24 mouse cellular contexts compared by ENCODE assay signal in genomic region chr12:59621132-59621531, GRCm38 (mm10).
DNase-seq lines count a peak whose midpoint lies in the region; ATAC-seq and TF ChIP-seq lines count a peak whose summit lies in the region.
"Had no signal": no experiment of that assay in that cellular context is flagged by ENCODE, and none has a peak within 500 bp of the region (broad histone marks: within the 10 kb centered on the region; RNA-seq: fewer than 3 reads in every experiment).

No protein-coding gene starts in this region.

- WGBS in forebrain, embryonic 16.5 days = 70% methylated on average over 2 of the region's 2 CpGs
- WGBS in forebrain, embryonic 11.5 days = 92% methylated on average over 2 of the region's 2 CpGs
- 53% methylated on average over 2 of the region's 2 CpGs for WGBS in kidney, embryonic 15.5 days

- no peak overlapping the region for H3K4me3 ChIP-seq in forebrain, embryonic 16.5 days (replicated peaks; ENCODE audit: low read length)
- H3K4me3 ChIP-seq in forebrain, embryonic 11.5 days (ENCODE audit: low read depth, low read length) = no peak overlapping the region
- H3K4me3 ChIP-seq in kidney, embryonic 15.5 days (replicated peaks) = no peak overlapping the region
- H3K4me3 ChIP-seq in layer of hippocampus, adult 2 months = no peak overlapping the region
- H3K4me3 ChIP-seq: forebrain, embryonic 10.5 days; heart, embryonic 12.5 days; heart, embryonic 15.5 days; hindbrain, embryonic 10.5 days; hindbrain, embryonic 13.5 days had no signal

- no peak for TF ChIP-seq CTCF in layer of hippocampus, adult 2 months (conservative IDR thresholded peaks at IDR 0.05)

- H3K9me3 ChIP-seq in forebrain, embryonic 16.5 days (ENCODE audit: control insufficient read depth, low read length) = no peaks in the 10 kb centered on the region
- H3K9me3 ChIP-seq in forebrain, embryonic 11.5 days (ENCODE audit: control insufficient read depth, low read length) = no peaks in the 10 kb centered on the region
- no peaks in the 10 kb centered on the region for H3K9me3 ChIP-seq in kidney, embryonic 15.5 days (replicated peaks)
- H3K9me3 ChIP-seq: forebrain, embryonic 10.5 days; heart, embryonic 12.5 days; heart, embryonic 15.5 days; hindbrain, embryonic 10.5 days; hindbrain, embryonic 13.5 days had no signal

- H3K27me3 ChIP-seq in forebrain, embryonic 16.5 days (replicated peaks; ENCODE audit: control insufficient read depth, insufficient read depth, low read length) = no peaks in the 10 kb centered on the region
- no peaks in the 10 kb centered on the region for H3K27me3 ChIP-seq in forebrain, embryonic 11.5 days (ENCODE audit: control insufficient read depth, insufficient read depth, low read length)
- H3K27me3 ChIP-seq in kidney, embryonic 15.5 days = no peaks in the 10 kb centered on the region
- H3K27me3 ChIP-seq: heart, embryonic 12.5 days; heart, embryonic 15.5 days; hindbrain, embryonic 13.5 days had no signal

- H3K9ac ChIP-seq in forebrain, embryonic 16.5 days (replicated peaks; ENCODE audit: low read depth, low read length) = no peak overlapping the region
- no peak overlapping the region for H3K9ac ChIP-seq in forebrain, embryonic 11.5 days (ENCODE audit: low read length)
- H3K9ac ChIP-seq in kidney, embryonic 15.5 days = no peak overlapping the region
- H3K9ac ChIP-seq: heart, embryonic 12.5 days; heart, embryonic 15.5 days; hindbrain, embryonic 13.5 days had no signal

- no peaks in the 10 kb centered on the region for H3K36me3 ChIP-seq in forebrain, embryonic 16.5 days (ENCODE audit: control insufficient read depth, insufficient read depth)
- H3K36me3 ChIP-seq in forebrain, embryonic 11.5 days (ENCODE audit: control insufficient read depth, insufficient read depth, low read length) = no peaks in the 10 kb centered on the region
- no peaks in the 10 kb centered on the region for H3K36me3 ChIP-seq in kidney, embryonic 15.5 days
- H3K36me3 ChIP-seq: forebrain, embryonic 10.5 days; heart, embryonic 12.5 days; heart, embryonic 15.5 days; hindbrain, embryonic 10.5 days; hindbrain, embryonic 13.5 days had no signal

- H3K4me2 ChIP-seq in forebrain, embryonic 16.5 days (ENCODE audit: low read length) = no peak overlapping the region
- no peak overlapping the region for H3K4me2 ChIP-seq in forebrain, embryonic 11.5 days (ENCODE audit: low read depth, low read length, severe bottlenecking)
- H3K4me2 ChIP-seq in kidney, embryonic 15.5 days = no peak overlapping the region
- H3K4me2 ChIP-seq: heart, embryonic 12.5 days; heart, embryonic 15.5 days; hindbrain, embryonic 13.5 days had no signal

- no peak for DNase-seq in forebrain, embryonic 11.5 days (ENCODE audit: low spot score)
- DNase-seq in kidney, postnatal 10 days = no peak
- no peak for DNase-seq in layer of hippocampus, adult 2 months (ENCODE audit: low spot score in 2 of 2)
- no peak for DNase-seq in layer of hippocampus, adult 18-20 months (ENCODE audit: low spot score in 2 of 2)
- DNase-seq: adrenal gland, adult 8-10 months; adrenal gland, postnatal 25 days; cerebellum, adult 11-12 months; cerebellum, adult 8-10 months; cerebellum, postnatal 10 days; cerebellum, postnatal 36 days; gastrocnemius, postnatal 25 days; heart, adult 18-20 months; heart, postnatal 10 days; heart, postnatal 36 days had no signal

- peak; percentile 45; the same call in 1 of the 2 replicates for ATAC-seq in forebrain, embryonic 16.5 days
- no peak for ATAC-seq in forebrain, embryonic 11.5 days (replicated peaks; ENCODE audit: low FRiP score)
- peak; percentile 86; the same call in 1 of the 2 replicates for ATAC-seq in kidney, embryonic 15.5 days (replicated peaks; ENCODE audit: low FRiP score)
- ATAC-seq: activated CD4-positive, CD25-positive, alpha-beta regulatory T cell, adult 4 months; forebrain, embryonic 14.5 days; hindbrain, embryonic 16.5 days had no signal

- H3K27ac ChIP-seq in forebrain, embryonic 16.5 days (ENCODE audit: low read length) = no peak overlapping the region
- H3K27ac ChIP-seq in forebrain, embryonic 11.5 days (ENCODE audit: low read depth, low read length) = no peak overlapping the region
- no peak overlapping the region for H3K27ac ChIP-seq in kidney, embryonic 15.5 days
- peak overlapping the region; percentile 29 for H3K27ac ChIP-seq in layer of hippocampus, adult 2 months
- H3K27ac ChIP-seq: forebrain, embryonic 10.5 days; heart, embryonic 15.5 days; hindbrain, embryonic 10.5 days; hindbrain, embryonic 13.5 days had no signal

- no peaks in the 10 kb centered on the region for H3K4me1 ChIP-seq in forebrain, embryonic 16.5 days (replicated peaks; ENCODE audit: control insufficient read depth, insufficient read depth, low read length)
- H3K4me1 ChIP-seq in forebrain, embryonic 11.5 days (replicated peaks; ENCODE audit: control insufficient read depth, insufficient read depth, low read length) = no peaks in the 10 kb centered on the region
- no peaks in the 10 kb centered on the region for H3K4me1 ChIP-seq in kidney, embryonic 15.5 days
- H3K4me1 ChIP-seq: forebrain, embryonic 10.5 days; heart, embryonic 12.5 days; heart, embryonic 15.5 days; hindbrain, embryonic 10.5 days; hindbrain, embryonic 13.5 days had no signal
